Mouse (Mus musculus): ENCODE results near the gene Olfr1193. TPM values are rescaled to one million over a fixed set of nuclear protein-coding genes. Genes with fewer than 3 reads are reported as not detected.

Gene Olfr1193
- polyA plus RNA-seq (2012; rRNA removed), result not detected in 2 replicates

DNA sequence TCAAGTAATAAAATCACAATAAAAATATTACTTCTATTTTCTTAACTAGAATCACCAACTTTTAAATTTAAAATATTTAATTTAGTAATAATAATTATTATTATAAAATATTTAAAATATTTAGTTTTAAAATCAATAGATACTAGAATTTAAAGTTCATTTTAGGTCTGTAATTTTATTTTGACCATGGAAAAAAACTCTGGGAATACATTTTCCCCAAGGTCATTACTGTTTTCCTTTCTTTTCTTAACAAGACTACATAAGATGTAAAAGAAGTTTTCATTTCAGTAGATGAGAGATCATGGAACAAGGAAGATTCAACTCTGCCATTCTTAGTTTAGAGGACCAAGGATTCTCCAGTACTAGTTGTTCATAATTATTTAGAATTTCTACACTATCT is at the start of gene Olfr1193:
Olfr1193 (plus strand) TSS at position 301 of the 400 bp plus-strand sequence.

DNA sequence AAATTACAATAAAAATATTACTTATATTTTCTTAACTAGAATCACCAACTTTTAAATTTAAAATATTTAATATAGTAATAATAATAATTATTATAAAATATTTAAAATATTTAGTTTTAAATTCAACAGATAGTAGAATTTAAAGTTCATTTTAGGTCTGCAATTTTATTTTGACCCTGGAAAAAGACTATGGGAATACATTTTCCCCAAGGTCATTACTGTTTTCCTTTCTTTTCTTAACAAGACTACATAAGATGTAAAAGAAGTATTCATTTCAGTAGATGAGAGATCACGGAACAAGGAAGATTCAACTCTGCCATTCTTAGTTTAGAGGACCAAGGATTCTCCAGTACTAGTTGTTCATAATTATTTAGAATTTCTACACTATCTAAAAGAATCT is 35.2 kb upstream of the Olfr1193 start, which contains the start of gene Olfr1191-ps1:
Olfr1191-ps1 (plus strand) TSS at position 301 of the 400 bp plus-strand sequence.

DNA sequence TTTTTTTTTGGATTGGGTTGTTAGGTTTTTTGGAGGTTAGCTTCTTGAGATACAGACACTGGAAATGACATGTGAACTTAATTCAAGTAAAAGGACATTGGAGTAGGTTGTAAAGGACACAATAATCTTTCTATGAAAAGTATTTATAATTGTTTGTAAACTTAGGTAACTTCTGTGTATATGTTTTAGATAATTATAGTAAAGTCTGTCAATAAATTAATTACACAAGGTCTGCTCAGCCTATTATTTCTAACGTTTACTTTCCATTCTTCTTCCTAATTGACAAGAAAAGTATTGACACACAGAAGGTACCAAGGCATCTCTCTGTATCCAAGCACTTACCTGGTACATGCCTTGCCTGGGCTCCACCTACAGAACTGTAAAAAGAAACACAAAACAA is 27.2 kb upstream of the Olfr1193 start, which contains the start of gene Olfr1192-ps1:
Olfr1192-ps1 (plus strand) TSS at position 301 of the 400 bp plus-strand sequence.

DNA sequence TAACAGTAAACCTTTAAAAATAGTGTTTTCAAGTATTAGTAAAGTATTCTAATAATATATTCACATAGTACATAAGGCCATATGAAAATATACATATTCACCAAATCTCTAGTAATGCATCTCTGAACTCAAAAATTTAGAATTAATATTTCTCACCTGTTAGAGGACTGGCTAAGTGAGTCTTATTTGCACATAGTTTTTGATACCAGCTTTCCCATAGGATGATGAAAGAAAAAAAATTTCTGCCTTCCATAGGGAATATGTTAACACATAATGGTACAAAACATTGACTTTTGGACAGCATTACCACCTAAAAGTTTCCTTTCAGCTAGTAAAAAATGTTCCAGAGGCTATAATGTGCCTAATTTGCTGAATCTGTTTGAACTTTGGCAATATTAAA is 13.7 kb downstream of the Olfr1193 start, which contains the start of gene Olfr1195:
Olfr1195 (minus strand) TSS at position 101 of the 400 bp plus-strand sequence.

DNA sequence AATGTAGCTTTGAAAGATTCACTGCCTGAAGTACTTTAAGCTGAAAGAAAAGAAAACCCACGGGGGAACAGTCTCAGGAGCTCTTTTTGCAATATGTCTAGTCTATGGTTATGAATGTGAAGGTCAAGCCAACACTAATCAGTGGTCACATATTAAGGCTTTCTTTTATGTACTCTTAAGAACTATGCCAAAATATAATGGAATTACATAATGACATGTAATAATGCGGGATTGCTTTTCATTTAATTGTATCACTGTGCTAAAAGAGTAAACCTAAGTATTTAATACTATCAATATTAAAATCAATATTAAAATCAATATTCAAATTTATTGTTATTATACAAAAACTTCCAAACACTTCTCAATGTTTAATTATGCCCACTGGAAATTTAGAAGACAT is 29.1 kb downstream of the Olfr1193 start, which contains the start of gene Olfr1196:
Olfr1196 (minus strand) TSS at position 101 of the 400 bp plus-strand sequence.

Other genes with a start within 250 kb of the Olfr1193 start
- not detected in 2 replicates for gene Olfr1181, start 249.5 kb upstream of the Olfr1193 start, polyA plus RNA-seq (2012; rRNA removed)
- gene Gm13757, start 226.5 kb upstream of the Olfr1193 start, polyA plus RNA-seq (2012; rRNA removed), result not detected in 2 replicates
- not detected in 2 replicates for gene Olfr1183, start 220.8 kb upstream of the Olfr1193 start, polyA plus RNA-seq (2012; rRNA removed)
- gene Olfr1184, start 192.0 kb upstream of the Olfr1193 start, polyA plus RNA-seq (2012; rRNA removed), result not detected in 2 replicates
- gene Olfr1185-ps1, start 182.3 kb upstream of the Olfr1193 start, polyA plus RNA-seq (2012; rRNA removed), result not detected in 2 replicates
- gene Olfr1186, start 157.1 kb upstream of the Olfr1193 start, polyA plus RNA-seq (2012; rRNA removed), result not detected in 2 replicates
- gene Olfr1188, start 118.7 kb upstream of the Olfr1193 start, polyA plus RNA-seq (2012; rRNA removed), result not detected in 2 replicates
- gene Olfr1189, start 89.2 kb upstream of the Olfr1193 start, polyA plus RNA-seq (2012; rRNA removed), result not detected in 2 replicates
- gene Olfr1191-ps1, start 35.1 kb upstream of the Olfr1193 start, polyA plus RNA-seq (2012; rRNA removed), result not detected in 2 replicates
- gene Olfr1192-ps1, start 27.1 kb upstream of the Olfr1193 start, polyA plus RNA-seq (2012; rRNA removed), result not detected in 2 replicates
- gene Olfr1195, start 13.6 kb downstream of the Olfr1193 start, polyA plus RNA-seq (2012; rRNA removed), result not detected in 2 replicates
- gene Olfr1196, start 29.0 kb downstream of the Olfr1193 start, polyA plus RNA-seq (2012; rRNA removed), result not detected in 2 replicates
- not detected in 2 replicates for gene Olfr1197, start 56.7 kb downstream of the Olfr1193 start, polyA plus RNA-seq (2012; rRNA removed)
- gene Olfr1198, start 75.7 kb downstream of the Olfr1193 start, polyA plus RNA-seq (2012; rRNA removed), result not detected in 2 replicates
- gene Olfr1199, start 84.8 kb downstream of the Olfr1193 start, polyA plus RNA-seq (2012; rRNA removed), result not detected in 2 replicates
- not detected in 2 replicates for gene Olfr1200, start 94.9 kb downstream of the Olfr1193 start, polyA plus RNA-seq (2012; rRNA removed)
- gene Olfr1201, start 117.4 kb downstream of the Olfr1193 start, polyA plus RNA-seq (2012; rRNA removed), result not detected in 2 replicates
- not detected in 2 replicates for gene Olfr1202, start 138.9 kb downstream of the Olfr1193 start, polyA plus RNA-seq (2012; rRNA removed)
- not detected in 2 replicates for gene Olfr1205, start 154.1 kb downstream of the Olfr1193 start, polyA plus RNA-seq (2012; rRNA removed)
- gene Olfr1204, start 173.7 kb downstream of the Olfr1193 start, polyA plus RNA-seq (2012; rRNA removed), result not detected in 2 replicates
- gene Olfr1206, start 187.6 kb downstream of the Olfr1193 start, polyA plus RNA-seq (2012; rRNA removed), result not detected in 2 replicates
- not detected in 2 replicates for gene Olfr1208, start 226.7 kb downstream of the Olfr1193 start, polyA plus RNA-seq (2012; rRNA removed)
- not detected in 2 replicates for gene Olfr1209, start 239.5 kb downstream of the Olfr1193 start, polyA plus RNA-seq (2012; rRNA removed)